Mouse (Mus musculus): ENCODE measurements at regions not wholly inside any gene's neighbourhood (a gene's known extent, or its start where the extent isn't known, plus 50 kb on each side); places are given as distances from the start of the nearest gene placed in this dataset.

- no peak for ATAC-seq (ENCODE audit: insufficient read depth, low read depth)
- Histone ChIP-seq H3K4me1 (ENCODE audit: control insufficient read depth, insufficient read depth) (no peaks in the 10 kb centered on the region), H3K9me3 (replicated peaks; ENCODE audit: control insufficient read depth, low read length) (no peaks in the 10 kb centered on the region), H3K4me3 (ENCODE audit: low read depth, low read length) (no peak overlapping the region), H3K9ac (replicated peaks; ENCODE audit: low read depth, low read length) (no peak overlapping the region), H3K27ac (ENCODE audit: low read depth) (no peak overlapping the region), H3K36me3 (replicated peaks; ENCODE audit: control insufficient read depth, insufficient read depth, low read length) (no peaks in the 10 kb centered on the region), H3K27me3 (ENCODE audit: control insufficient read depth, insufficient read depth, low read length) (no peaks in the 10 kb centered on the region), H3K4me2 (ENCODE audit: low read depth, low read length) (no peak overlapping the region)
- 73% methylated on average over 3 of the region's 3 CpGs for WGBS
- TF ChIP-seq EP300 (IDR thresholded peaks at IDR 0.05; ENCODE audit: low read depth): no peak
- no peak for TF ChIP-seq CTCF (IDR thresholded peaks at IDR 0.05; ENCODE audit: low read depth)
- DNase-seq (ENCODE audit: low spot score): no peak
Observed at GRCm38 (mm10) chr2:106424974-106425373, 268.1 kb upstream of the Mpped2 start.

GRCm38 (mm10) chr2:106425451-106425881 lies 267.6 kb upstream of the Mpped2 start:
- WGBS: 78% methylated on average over 4 of the region's 4 CpGs
- TF ChIP-seq CTCF (IDR thresholded peaks at IDR 0.05; ENCODE audit: low read depth) (no peak), EP300 (IDR thresholded peaks at IDR 0.05; ENCODE audit: low read depth) (no peak)
- no peaks in the 10 kb centered on the region for H3K27me3 ChIP-seq (ENCODE audit: control insufficient read depth, insufficient read depth, low read length)
- H3K9ac ChIP-seq (replicated peaks; ENCODE audit: low read depth, low read length): no peak overlapping the region
- H3K27ac ChIP-seq (ENCODE audit: low read depth): no peak overlapping the region
- no peak overlapping the region for H3K4me2 ChIP-seq (ENCODE audit: low read depth, low read length)
- DNase-seq (ENCODE audit: low spot score) (no peak), ATAC-seq (ENCODE audit: insufficient read depth, low read depth) (no peak)
- no peaks in the 10 kb centered on the region for H3K36me3 ChIP-seq (replicated peaks; ENCODE audit: control insufficient read depth, insufficient read depth, low read length)
- no peaks in the 10 kb centered on the region for H3K4me1 ChIP-seq (ENCODE audit: control insufficient read depth, insufficient read depth)
- no peaks in the 10 kb centered on the region for H3K9me3 ChIP-seq (replicated peaks; ENCODE audit: control insufficient read depth, low read length)
- H3K4me3 ChIP-seq (ENCODE audit: low read depth, low read length): no peak overlapping the region

DNA sequence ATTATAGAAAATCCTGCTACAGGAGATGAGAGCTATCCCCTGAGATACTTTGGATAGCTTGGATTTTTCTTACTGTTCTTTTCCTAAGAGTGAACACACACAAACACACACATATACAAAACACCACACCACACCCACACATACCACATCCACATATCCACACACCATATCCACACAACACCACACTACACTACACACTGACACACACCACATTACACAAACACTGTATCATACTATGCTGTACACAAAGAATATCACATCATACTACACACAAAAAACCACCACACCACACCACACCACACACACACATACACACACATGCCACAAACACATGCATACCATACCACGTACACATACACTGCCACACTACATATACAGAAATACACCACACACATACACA lies 267.1 kb upstream of the Mpped2 start:
- Histone ChIP-seq H3K27ac (ENCODE audit: low read depth) (no peak overlapping the region), H3K9ac (replicated peaks; ENCODE audit: low read depth, low read length) (no peak overlapping the region), H3K27me3 (ENCODE audit: control insufficient read depth, insufficient read depth, low read length) (no peaks in the 10 kb centered on the region), H3K36me3 (replicated peaks; ENCODE audit: control insufficient read depth, insufficient read depth, low read length) (no peaks in the 10 kb centered on the region), H3K4me3 (ENCODE audit: low read depth, low read length) (no peak overlapping the region), H3K4me2 (ENCODE audit: low read depth, low read length) (no peak overlapping the region), H3K4me1 (ENCODE audit: control insufficient read depth, insufficient read depth) (no peaks in the 10 kb centered on the region), H3K9me3 (replicated peaks; ENCODE audit: control insufficient read depth, low read length) (no peaks in the 10 kb centered on the region)
- no peak for ATAC-seq (ENCODE audit: insufficient read depth, low read depth)
- WGBS: 88% methylated on average over 1 of the region's 1 CpGs
- no peak for TF ChIP-seq EP300 (IDR thresholded peaks at IDR 0.05; ENCODE audit: low read depth)
- no peak for TF ChIP-seq CTCF (IDR thresholded peaks at IDR 0.05; ENCODE audit: low read depth)
- no peak for DNase-seq (ENCODE audit: low spot score)

DNA sequence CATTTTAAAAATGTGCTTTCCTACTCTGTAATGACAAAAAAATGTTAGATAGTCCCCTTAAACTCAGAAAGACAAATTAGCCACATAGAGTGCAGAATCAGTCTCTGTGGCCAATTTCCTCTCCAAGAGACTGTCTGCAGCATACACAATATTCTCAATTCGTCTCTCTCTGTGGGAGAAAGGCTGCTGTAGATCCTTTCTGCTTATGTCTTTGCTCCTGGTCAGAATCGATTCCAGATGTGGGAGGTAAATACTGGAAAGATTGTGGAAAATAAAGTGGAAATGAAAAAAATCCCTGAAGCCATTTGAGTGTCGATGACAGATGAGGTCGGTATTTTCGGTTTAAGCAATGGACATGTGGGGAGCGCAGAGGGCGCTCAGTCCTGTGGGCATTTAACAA lies 265.8 kb upstream of the Mpped2 start:
- no peak overlapping the region for H3K9ac ChIP-seq (replicated peaks; ENCODE audit: low read depth, low read length)
- no peaks in the 10 kb centered on the region for H3K36me3 ChIP-seq (replicated peaks; ENCODE audit: control insufficient read depth, insufficient read depth, low read length)
- H3K4me1 ChIP-seq (ENCODE audit: control insufficient read depth, insufficient read depth): no peaks in the 10 kb centered on the region
- H3K9me3 ChIP-seq (replicated peaks; ENCODE audit: control insufficient read depth, low read length): no peaks in the 10 kb centered on the region
- H3K4me3 ChIP-seq (ENCODE audit: low read depth, low read length): no peak overlapping the region
- 74% methylated on average over 7 of the region's 7 CpGs for WGBS
- H3K27ac ChIP-seq (ENCODE audit: low read depth): no peak overlapping the region
- no peak overlapping the region for H3K4me2 ChIP-seq (ENCODE audit: low read depth, low read length)
- no peak for TF ChIP-seq EP300 (IDR thresholded peaks at IDR 0.05; ENCODE audit: low read depth)
- no peak for TF ChIP-seq CTCF (IDR thresholded peaks at IDR 0.05; ENCODE audit: low read depth)
- no peak for ATAC-seq (ENCODE audit: insufficient read depth, low read depth)
- DNase-seq (ENCODE audit: low spot score): no peak
- H3K27me3 ChIP-seq (ENCODE audit: control insufficient read depth, insufficient read depth, low read length): 0 out of 2 replicates have a peak, but pooled peaks cover 4% of the 10 kb centered on the region

DNA sequence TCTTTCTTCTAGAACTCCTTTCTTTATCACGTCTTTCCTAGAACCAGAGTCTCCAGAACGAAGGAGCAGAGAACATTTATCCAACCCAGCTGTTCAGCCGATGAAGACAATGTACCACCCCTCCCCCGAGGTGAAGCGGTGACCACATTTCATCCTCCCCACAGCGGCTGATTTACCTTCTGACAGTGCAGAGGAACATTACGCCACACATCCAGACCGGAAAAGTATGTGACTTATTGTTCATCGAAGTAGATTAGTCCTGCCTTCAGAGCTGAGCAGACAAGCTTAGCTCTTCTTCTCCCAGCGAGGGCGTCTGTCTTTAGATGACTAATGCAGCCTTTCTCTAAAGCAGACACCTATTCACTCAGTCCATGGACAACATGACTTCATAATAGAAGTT lies 264.2 kb upstream of the Mpped2 start:
- no peak overlapping the region for H3K4me2 ChIP-seq (ENCODE audit: low read depth, low read length)
- ATAC-seq (ENCODE audit: insufficient read depth, low read depth) (no peak), DNase-seq (ENCODE audit: low spot score) (no peak)
- H3K4me3 ChIP-seq (ENCODE audit: low read depth, low read length): no peak overlapping the region
- H3K27ac ChIP-seq (ENCODE audit: low read depth): no peak overlapping the region
- WGBS: 55% methylated on average over 11 of the region's 11 CpGs
- TF ChIP-seq CTCF (IDR thresholded peaks at IDR 0.05; ENCODE audit: low read depth) (no peak), EP300 (IDR thresholded peaks at IDR 0.05; ENCODE audit: low read depth) (no peak)
- no peaks in the 10 kb centered on the region for H3K4me1 ChIP-seq (ENCODE audit: control insufficient read depth, insufficient read depth)
- 0 out of 2 replicates have a peak, but pooled peaks cover 5% of the 10 kb centered on the region for H3K27me3 ChIP-seq (ENCODE audit: control insufficient read depth, insufficient read depth, low read length)
- no peaks in the 10 kb centered on the region for H3K36me3 ChIP-seq (replicated peaks; ENCODE audit: control insufficient read depth, insufficient read depth, low read length)
- H3K9ac ChIP-seq (replicated peaks; ENCODE audit: low read depth, low read length): no peak overlapping the region
- H3K9me3 ChIP-seq (replicated peaks; ENCODE audit: control insufficient read depth, low read length): no peaks in the 10 kb centered on the region

- Histone ChIP-seq H3K4me1 (ENCODE audit: control insufficient read depth, insufficient read depth) (no peaks in the 10 kb centered on the region), H3K27ac (ENCODE audit: low read depth) (no peak overlapping the region), H3K36me3 (replicated peaks; ENCODE audit: control insufficient read depth, insufficient read depth, low read length) (no peaks in the 10 kb centered on the region), H3K9ac (replicated peaks; ENCODE audit: low read depth, low read length) (no peak overlapping the region), H3K9me3 (replicated peaks; ENCODE audit: control insufficient read depth, low read length) (no peaks in the 10 kb centered on the region), H3K27me3 (ENCODE audit: control insufficient read depth, insufficient read depth, low read length) (0 out of 2 replicates have a peak, but pooled peaks cover 5% of the 10 kb centered on the region), H3K4me2 (ENCODE audit: low read depth, low read length) (peak overlapping the region; percentile 60), H3K4me3 (ENCODE audit: low read depth, low read length) (peak overlapping the region; percentile 33)
- 17% methylated on average over 8 of the region's 8 CpGs for WGBS
- ATAC-seq (ENCODE audit: insufficient read depth, low read depth): no peak; the same call in 1 of the 2 replicates
- peak; percentile 92 for TF ChIP-seq CTCF (IDR thresholded peaks at IDR 0.05; ENCODE audit: low read depth)
- TF ChIP-seq EP300 (IDR thresholded peaks at IDR 0.05; ENCODE audit: low read depth): no peak
- peak; percentile 40 for DNase-seq (ENCODE audit: low spot score)
Observed at GRCm38 (mm10) chr2:106431141-106431540, 261.9 kb upstream of the Mpped2 start.
